In genomic region chr19:29946423-29946716, GRCm38 (mm10) we compare ENCODE assay signal across 33 mouse cellular contexts. TPM values are rescaled to one million over a fixed set of nuclear protein-coding genes. Genes with fewer than 3 reads are reported as not detected.
DNase-seq lines count a peak whose midpoint lies in the region; ATAC-seq and TF ChIP-seq lines count a peak whose summit lies in the region.
"Had no signal": no experiment of that assay in that cellular context is flagged by ENCODE, and none has a peak within 500 bp of the region (broad histone marks: within the 10 kb centered on the region; RNA-seq: fewer than 3 reads in every experiment).

No protein-coding gene starts in this region.

- H3K9ac ChIP-seq in heart, embryonic 13.5 days = no peak overlapping the region
- H3K9ac ChIP-seq in midbrain, embryonic 11.5 days (ENCODE audit: low read length) = no peak overlapping the region
- no peak overlapping the region for H3K9ac ChIP-seq in midbrain, embryonic 13.5 days (replicated peaks)
- H3K9ac ChIP-seq in intestine, postnatal 0 days (ENCODE audit: low read depth, low read length) = no peak overlapping the region
- H3K9ac ChIP-seq: forebrain, embryonic 15.5 days; hindbrain, embryonic 12.5 days; liver, embryonic 13.5 days; lung, embryonic 15.5 days had no signal

- no peaks in the 10 kb centered on the region for H3K9me3 ChIP-seq in heart, embryonic 13.5 days
- no peaks in the 10 kb centered on the region for H3K9me3 ChIP-seq in midbrain, embryonic 11.5 days (ENCODE audit: control insufficient read depth, low read length)
- no peaks in the 10 kb centered on the region for H3K9me3 ChIP-seq in midbrain, embryonic 13.5 days
- no peaks in the 10 kb centered on the region for H3K9me3 ChIP-seq in intestine, postnatal 0 days (ENCODE audit: control insufficient read depth)
- H3K9me3 ChIP-seq: embryonic facial prominence, embryonic 10.5 days; forebrain, embryonic 15.5 days; hindbrain, embryonic 12.5 days; limb, embryonic 10.5 days; liver, embryonic 13.5 days; lung, embryonic 15.5 days had no signal

- no peak for ATAC-seq in heart, embryonic 13.5 days (ENCODE audit: extremely low read depth, insufficient number of reproducible peaks, low FRiP score, low TSS enrichment)
- ATAC-seq in midbrain, embryonic 11.5 days (ENCODE audit: low FRiP score) = no peak
- ATAC-seq in midbrain, embryonic 13.5 days = no peak
- no peak for ATAC-seq in intestine, postnatal 0 days
- ATAC-seq: forebrain, embryonic 15.5 days had no signal

- H3K4me1 ChIP-seq in heart, embryonic 13.5 days = peaks cover 18% of the 10 kb centered on the region
- H3K4me1 ChIP-seq in midbrain, embryonic 11.5 days (ENCODE audit: control insufficient read depth, insufficient read depth, low read length) = peaks cover 26% of the 10 kb centered on the region
- peaks cover 32% of the 10 kb centered on the region for H3K4me1 ChIP-seq in midbrain, embryonic 13.5 days (replicated peaks)
- peaks cover 12% of the 10 kb centered on the region for H3K4me1 ChIP-seq in intestine, postnatal 0 days (replicated peaks; ENCODE audit: control insufficient read depth, insufficient read depth, low read length)

- H3K27ac ChIP-seq in heart, embryonic 13.5 days (replicated peaks) = 0 out of 2 replicates have a peak overlapping the region, but pooled peaks have one; percentile 36
- no peak overlapping the region; the same call in 1 of the 2 replicates for H3K27ac ChIP-seq in midbrain, embryonic 11.5 days (ENCODE audit: low read depth, low read length)
- H3K27ac ChIP-seq in midbrain, embryonic 13.5 days = no peak overlapping the region
- peak overlapping the region; percentile 79 for H3K27ac ChIP-seq in intestine, postnatal 0 days (ENCODE audit: low read depth, low read length)
- H3K27ac ChIP-seq: embryonic facial prominence, embryonic 10.5 days; forebrain, embryonic 15.5 days; hindbrain, embryonic 12.5 days; limb, embryonic 10.5 days; liver, embryonic 13.5 days; lung, embryonic 15.5 days had no signal

- no peak for TF ChIP-seq CTCF in intestine, postnatal 0 days (IDR thresholded peaks at IDR 0.05; ENCODE audit: low read depth)

- H3K27me3 ChIP-seq in heart, embryonic 13.5 days (replicated peaks) = no peaks in the 10 kb centered on the region
- no peaks in the 10 kb centered on the region for H3K27me3 ChIP-seq in midbrain, embryonic 11.5 days (ENCODE audit: control insufficient read depth, insufficient read depth, low read length)
- no peaks in the 10 kb centered on the region for H3K27me3 ChIP-seq in midbrain, embryonic 13.5 days
- H3K27me3 ChIP-seq in intestine, postnatal 0 days (replicated peaks; ENCODE audit: control insufficient read depth, insufficient read depth, low read length) = no peaks in the 10 kb centered on the region
- H3K27me3 ChIP-seq: forebrain, embryonic 15.5 days; hindbrain, embryonic 12.5 days; liver, embryonic 13.5 days; lung, embryonic 15.5 days had no signal

- H3K4me2 ChIP-seq in heart, embryonic 13.5 days = no peak overlapping the region
- H3K4me2 ChIP-seq in midbrain, embryonic 11.5 days = 0 out of 2 replicates have a peak overlapping the region, but pooled peaks have one; percentile 19
- H3K4me2 ChIP-seq in midbrain, embryonic 13.5 days (replicated peaks) = no peak overlapping the region
- peak overlapping the region; percentile 18; the same call in 1 of the 2 replicates for H3K4me2 ChIP-seq in intestine, postnatal 0 days (replicated peaks; ENCODE audit: low read depth)
- H3K4me2 ChIP-seq: forebrain, embryonic 15.5 days; hindbrain, embryonic 12.5 days; liver, embryonic 13.5 days; lung, embryonic 15.5 days had no signal

- H3K36me3 ChIP-seq in heart, embryonic 13.5 days = no peaks in the 10 kb centered on the region
- no peaks in the 10 kb centered on the region for H3K36me3 ChIP-seq in midbrain, embryonic 11.5 days (ENCODE audit: control insufficient read depth, insufficient read depth, low read length)
- no peaks in the 10 kb centered on the region for H3K36me3 ChIP-seq in midbrain, embryonic 13.5 days
- H3K36me3 ChIP-seq in intestine, postnatal 0 days (ENCODE audit: control insufficient read depth, insufficient read depth) = no peaks in the 10 kb centered on the region
- H3K36me3 ChIP-seq: embryonic facial prominence, embryonic 10.5 days; forebrain, embryonic 15.5 days; hindbrain, embryonic 12.5 days; limb, embryonic 10.5 days; liver, embryonic 13.5 days; lung, embryonic 15.5 days had no signal

- DNase-seq in heart, adult 8-10 months (ENCODE audit: low spot score) = no peak
- DNase-seq in kidney, postnatal 14 days = peak; percentile 21
- DNase-seq in kidney, postnatal 10 days = no peak
- no peak for DNase-seq in midbrain, embryonic 11.5 days (ENCODE audit: low spot score, missing footprints)
- no peak for DNase-seq in ovary, postnatal 14 days (ENCODE audit: low spot score)
- DNase-seq: adrenal gland, postnatal 36 days; cerebellum, adult 9-11 months; gastrocnemius, postnatal 25 days; heart, adult 18-20 months; liver, embryonic 13.5 days; lung, postnatal 4 days; right cerebral cortex, adult 18-20 months; right cerebral cortex, postnatal 4 days; thymus, adult 18-20 months; thymus, postnatal 36 days had no signal

- H3K4me3 ChIP-seq in heart, embryonic 13.5 days = no peak overlapping the region
- no peak overlapping the region for H3K4me3 ChIP-seq in midbrain, embryonic 11.5 days (ENCODE audit: low read depth, low read length)
- H3K4me3 ChIP-seq in midbrain, embryonic 13.5 days (replicated peaks) = no peak overlapping the region
- H3K4me3 ChIP-seq in intestine, postnatal 0 days (ENCODE audit: low read depth, low read length) = no peak overlapping the region
- H3K4me3 ChIP-seq: embryonic facial prominence, embryonic 10.5 days; forebrain, embryonic 15.5 days; hindbrain, embryonic 12.5 days; limb, embryonic 10.5 days; liver, embryonic 13.5 days; lung, embryonic 15.5 days had no signal

RNA-seq across cellular contexts. Expression of gene Il33, which starts 21.5 kb away (rescaled TPM):
- 6.5 and 7.0 TPM in 2 replicates for polyA plus RNA-seq in heart, embryonic 13.5 days (2015; fragmentation: Nextera tagmentation; extraction: Ambion mirVana)
- total RNA-seq in heart, adult 8-10 months (2022) = 10 to 100 TPM in 2 of 4 experiments, 1 to 10 TPM in 2; 5.7 to 12.2 (median 9.4) TPM
- polyA plus RNA-seq in midbrain, embryonic 11.5 days (2014; fragmentation: Nextera tagmentation; extraction: Ambion mirVana) = 0.48 and 0.61 TPM in 2 replicates
- 0.22 and 0.68 TPM in 2 replicates for polyA plus RNA-seq in midbrain, embryonic 13.5 days (2015; fragmentation: Nextera tagmentation; extraction: Ambion mirVana)
- 15.4 and 16.4 TPM in 2 replicates for polyA plus RNA-seq in intestine, postnatal 0 days (2015; fragmentation: Nextera tagmentation; extraction: Ambion mirVana)
- total RNA-seq: megakaryocyte-erythroid progenitor cell, adult 5-6 weeks had no signal

RNA-seq across cellular contexts. Expression of gene Trpd52l3, which starts 57.2 kb away (rescaled TPM):
- not detected in 2 replicates for polyA plus RNA-seq in heart, embryonic 13.5 days (2015; fragmentation: Nextera tagmentation; extraction: Ambion mirVana)
- total RNA-seq in heart, adult 8-10 months (2022) = not detected
- not detected in 2 replicates for polyA plus RNA-seq in midbrain, embryonic 11.5 days (2014; fragmentation: Nextera tagmentation; extraction: Ambion mirVana)
- polyA plus RNA-seq in midbrain, embryonic 13.5 days (2015; fragmentation: Nextera tagmentation; extraction: Ambion mirVana) = not detected in 2 replicates
- not detected in 2 replicates for polyA plus RNA-seq in intestine, postnatal 0 days (2015; fragmentation: Nextera tagmentation; extraction: Ambion mirVana)
- total RNA-seq: adrenal gland, adult 18-20 months; adrenal gland, postnatal 36 days; gastrocnemius, postnatal 25 days; heart, adult 18-20 months; heart, postnatal 25 days; layer of hippocampus, postnatal 14 days; left cerebral cortex, adult 8-10 months; megakaryocyte-erythroid progenitor cell, adult 5-6 weeks had no signal
- polyA plus RNA-seq: cortical plate, adult 2 months; embryonic facial prominence, embryonic 10.5 days; forebrain, embryonic 15.5 days; heart, embryonic 14.5 days; hindbrain, embryonic 12.5 days; large intestine, adult 2 months; limb, embryonic 10.5 days; liver, embryonic 13.5 days; lung, embryonic 15.5 days; neural tube, embryonic 14.5 days; stomach, embryonic 16.5 days had no signal

Comparison
In these comparisons a context has a peak if more than half of its experiments do, and no peak if none do; other contexts are left out.
1. H3K4me2 ChIP-seq: peak in midbrain, embryonic 11.5 days (single experiment) and intestine, postnatal 0 days (single experiment); none in heart, embryonic 13.5 days (single experiment) and midbrain, embryonic 13.5 days (single experiment).
2. H3K27ac ChIP-seq: peak in heart, embryonic 13.5 days (single experiment) and intestine, postnatal 0 days (single experiment); none in midbrain, embryonic 11.5 days (single experiment) and midbrain, embryonic 13.5 days (single experiment).